Mouse (Mus musculus) adrenal gland, adult 8-10 months (tissue): ENCODE measurements around the gene Lrrfip2. TPM values are rescaled to one million over a fixed set of nuclear protein-coding genes. Genes with fewer than 3 reads are reported as not detected.

Experiments
- DNase-seq: peaks from one replicate; pipeline ENCODE4 v3.0.0; 2022
- total RNA-seq, 4 experiments: library from RNA; stranded (reverse); gene quantifications; 2 replicates each; pipeline ENCODE4 v1.2.4; 2022

The Lrrfip2 gene
- total RNA-seq, 4 experiments from 2014 or later: 49.1 to 60.0 (median 53.9) TPM

- DNase-seq: no peak
Measured at GRCm38 (mm10) chr9:111166612-111167011, 49.2 kb downstream of the Lrrfip2 start.

GRCm38 (mm10) chr9:111170430-111170829 lies 53.0 kb downstream of the Lrrfip2 start:
- DNase-seq: no peak

- DNase-seq: no peak
Measured at GRCm38 (mm10) chr9:111174071-111174470, 56.7 kb downstream of the Lrrfip2 start.

- DNase-seq: no peak
Measured at GRCm38 (mm10) chr9:111178971-111179370, 61.6 kb downstream of the Lrrfip2 start.

- no peak for DNase-seq
Measured at GRCm38 (mm10) chr9:111182176-111182575, 64.8 kb downstream of the Lrrfip2 start.

GRCm38 (mm10) chr9:111184929-111185328 lies 67.5 kb downstream of the Lrrfip2 start:
- DNase-seq: no peak

- no peak for DNase-seq
Measured at GRCm38 (mm10) chr9:111186861-111187260, 69.5 kb downstream of the Lrrfip2 start.

- DNase-seq: peak; percentile 26
Measured at GRCm38 (mm10) chr9:111188731-111189130, 71.3 kb downstream of the Lrrfip2 start.

- DNase-seq: no peak
Measured at GRCm38 (mm10) chr9:111193211-111193610, 75.8 kb downstream of the Lrrfip2 start.

GRCm38 (mm10) chr9:111197116-111197515 lies 79.7 kb downstream of the Lrrfip2 start:
- no peak for DNase-seq

- DNase-seq: no peak
Measured at GRCm38 (mm10) chr9:111197712-111198111, 80.3 kb downstream of the Lrrfip2 start.

GRCm38 (mm10) chr9:111198332-111198731 lies 80.9 kb downstream of the Lrrfip2 start:
- DNase-seq: no peak

GRCm38 (mm10) chr9:111200208-111200607 lies 82.8 kb downstream of the Lrrfip2 start:
- DNase-seq: no peak

GRCm38 (mm10) chr9:111204601-111205375 lies 87.4 kb downstream of the Lrrfip2 start:
- no peak for DNase-seq

- no peak for DNase-seq
Measured at GRCm38 (mm10) chr9:111207683-111208082, 90.3 kb downstream of the Lrrfip2 start.

- no peak for DNase-seq
Measured at GRCm38 (mm10) chr9:111208185-111208584, 90.8 kb downstream of the Lrrfip2 start.

GRCm38 (mm10) chr9:111209158-111209699 lies 91.8 kb downstream of the Lrrfip2 start:
- no peak for DNase-seq

GRCm38 (mm10) chr9:111210412-111210811 lies 93.0 kb downstream of the Lrrfip2 start:
- no peak for DNase-seq

- DNase-seq: no peak
Measured at GRCm38 (mm10) chr9:111211122-111212041, 94.0 kb downstream of the Lrrfip2 start.

- no peak for DNase-seq
Measured at GRCm38 (mm10) chr9:111213501-111213900, 96.1 kb downstream of the Lrrfip2 start.

GRCm38 (mm10) chr9:111216424-111216823 lies 99.0 kb downstream of the Lrrfip2 start:
- no peak for DNase-seq

- DNase-seq: no peak
Measured at GRCm38 (mm10) chr9:111220551-111221080, 103.2 kb downstream of the Lrrfip2 start.

- DNase-seq: no peak
Measured at GRCm38 (mm10) chr9:111221580-111221979, 104.2 kb downstream of the Lrrfip2 start.
